Mouse (Mus musculus): ENCODE measurements around the gene Col13a1.

GRCm38 (mm10) chr10:61794971-61795370 lies 183.9 kb downstream of the Col13a1 start:
- TF ChIP-seq CTCF (IDR thresholded peaks at IDR 0.05; ENCODE audit: insufficient read depth, low read depth, low read length) (no peak), POLR2A (IDR thresholded peaks at IDR 0.05; ENCODE audit: insufficient read depth, low read depth, low read length) (no peak)
